Mouse (Mus musculus): ENCODE results near the gene Dpp10.

- TF ChIP-seq CTCF (IDR thresholded peaks at IDR 0.05; ENCODE audit: extremely low read depth, insufficient read depth, low read length) (no peak), POLR2A (IDR thresholded peaks at IDR 0.05; ENCODE audit: extremely low read depth, insufficient read depth, low read length) (no peak)
Measured at GRCm38 (mm10) chr1:124035306-124035990, 9.9 kb downstream of the Dpp10 start.

Data from cortical plate, adult 2 months (tissue).